Mouse (Mus musculus) limb, embryonic 15.5 days (tissue): Measurements from ENCODE around the gene Tcp11l2. TPM values are rescaled to one million over a fixed set of nuclear protein-coding genes. Genes with fewer than 3 reads are reported as not detected.
A peak's percentile ranks its signal among the peaks of the same experiment; 100 is the strongest.

Experiments used
- ATAC-seq: fragments of 200-750 bp; cut with Nextera tagmentation; 2 replicates; pipeline ENCODE4 v1.8.0; 2017; ENCODE audit warnings: low read depth, moderate TSS enrichment; ENCODE audit not compliant: insufficient number of reproducible peaks, low FRiP score, low TSS enrichment
- H3K27ac ChIP-seq: fragments of 300-500 bp; sonication (generic); 2 replicates; pipeline ENCODE4 v1.5.1; 2015; ENCODE audit warnings: moderate library complexity, mild to moderate bottlenecking, inconsistent platforms
- H3K27me3 ChIP-seq: fragments of 300-500 bp; sonication (generic); 2 replicates; pipeline ENCODE4 v1.6.1; 2015; ENCODE audit warnings: inconsistent platforms
- H3K36me3 ChIP-seq: fragments of 300-500 bp; sonication (generic); 2 replicates; pipeline ENCODE4 v1.6.1; 2015; ENCODE audit warnings: inconsistent platforms
- H3K4me1 ChIP-seq: fragments of 300-500 bp; sonication (generic); 2 replicates; pipeline ENCODE4 v1.6.1; 2015; ENCODE audit warnings: inconsistent platforms
- H3K4me2 ChIP-seq: fragments of 300-500 bp; sonication (generic); 2 replicates; pipeline ENCODE4 v1.6.1; 2015; ENCODE audit warnings: mild to moderate bottlenecking, inconsistent platforms
- H3K4me3 ChIP-seq: fragments of 300-500 bp; sonication (generic); 2 replicates; pipeline ENCODE4 v1.5.1; 2015; ENCODE audit warnings: mild to moderate bottlenecking, inconsistent platforms
- H3K9ac ChIP-seq: fragments of 300-500 bp; sonication (generic); 2 replicates; pipeline ENCODE4 v1.6.1; 2015; ENCODE audit warnings: inconsistent platforms
- H3K9me3 ChIP-seq: fragments of 300-500 bp; sonication (generic); 2 replicates; pipeline ENCODE4 v1.6.1; 2016; ENCODE audit warnings: inconsistent platforms
- WGBS: fragments of 180-500 bp; shearing (Covaris S2); methylation state at CpG from one replicate; pipeline ENCODE4 v1.1.7; 2015; 5-methylcytosine and 5-hydroxymethylcytosine counted together
- polyA plus RNA-seq: library from polyadenylated mRNA; unstranded; fragments of >200 nt; fragmentation: Nextera tagmentation; extraction: Ambion mirVana; gene quantifications from 2 replicates; pipeline ENCODE4 v1.2.1, GENCODE M21; 2015

The Tcp11l2 gene
- polyA plus RNA-seq, 1 experiment from 2014 or later = 25.0 TPM

DNA sequence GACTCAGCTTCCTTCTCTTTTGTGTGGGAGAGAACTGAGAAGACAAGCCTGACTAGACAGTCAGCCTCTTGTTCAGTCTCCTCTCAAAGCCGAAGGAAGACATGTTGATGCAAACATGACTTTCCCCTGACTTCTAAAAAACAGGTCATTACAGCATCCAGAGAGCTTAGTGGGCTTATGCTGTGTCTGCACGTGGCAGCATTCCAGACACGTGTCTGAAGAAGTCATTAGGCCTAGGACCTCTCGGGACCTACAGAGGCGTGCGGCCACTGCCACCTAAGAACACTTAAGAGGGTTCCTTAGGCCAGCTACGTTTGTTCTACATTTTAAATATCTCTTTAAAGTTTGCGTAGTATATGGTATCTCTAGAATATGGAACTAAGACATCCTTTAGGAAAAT lies 69.5 kb downstream of the Tcp11l2 start:
- Histone ChIP-seq H3K4me2 (no peak overlapping the region), H3K4me3 (no peak overlapping the region), H3K9ac (no peak overlapping the region), H3K36me3 (peaks cover 22% of the 10 kb centered on the region; the same call in 1 of the 2 replicates), H3K27me3 (no peaks in the 10 kb centered on the region), H3K4me1 (no peaks in the 10 kb centered on the region), H3K9me3 (no peaks in the 10 kb centered on the region), H3K27ac (no peak overlapping the region)
- ATAC-seq = no peak
- WGBS = 75% methylated on average over 8 of the region's 8 CpGs

GRCm38 (mm10) chr10:84646506-84647102 lies 70.2 kb downstream of the Tcp11l2 start:
- no peak for ATAC-seq
- peaks cover 20% of the 10 kb centered on the region; the same call in 1 of the 2 replicates for H3K36me3 ChIP-seq
- no peaks in the 10 kb centered on the region for H3K4me1 ChIP-seq
- H3K27ac ChIP-seq = no peak overlapping the region
- no peak overlapping the region for H3K4me2 ChIP-seq
- H3K4me3 ChIP-seq = no peak overlapping the region
- H3K9me3 ChIP-seq = no peaks in the 10 kb centered on the region
- no peak overlapping the region for H3K9ac ChIP-seq
- WGBS = 83% methylated on average over 12 of the region's 12 CpGs
- no peaks in the 10 kb centered on the region for H3K27me3 ChIP-seq

DNA sequence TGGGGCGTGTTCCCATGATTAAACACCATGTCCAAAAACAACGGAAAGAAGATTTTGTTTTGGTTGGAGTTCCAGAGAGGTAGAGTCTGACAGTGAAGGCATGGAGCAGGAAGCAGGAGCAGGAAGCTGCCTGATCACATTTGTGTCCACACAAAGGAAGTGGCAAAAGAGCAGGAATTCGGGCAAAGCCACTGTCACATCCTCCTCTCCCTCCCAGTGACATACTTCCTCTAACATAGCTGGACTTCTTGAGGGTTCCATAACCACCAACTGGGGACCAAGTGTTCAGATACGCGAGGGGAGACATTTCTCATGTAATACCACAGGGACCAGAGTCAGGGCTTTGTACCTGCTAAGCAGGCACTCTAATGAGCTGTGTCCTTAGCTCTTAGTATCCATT lies 70.8 kb downstream of the Tcp11l2 start:
- peaks cover 20% of the 10 kb centered on the region; the same call in 1 of the 2 replicates for H3K36me3 ChIP-seq
- H3K27ac ChIP-seq = no peak overlapping the region
- H3K9me3 ChIP-seq = no peaks in the 10 kb centered on the region
- no peak for ATAC-seq
- H3K9ac ChIP-seq = no peak overlapping the region
- 88% methylated on average over 5 of the region's 5 CpGs for WGBS
- no peak overlapping the region for H3K4me2 ChIP-seq
- H3K27me3 ChIP-seq = no peaks in the 10 kb centered on the region
- H3K4me1 ChIP-seq = no peaks in the 10 kb centered on the region
- H3K4me3 ChIP-seq = no peak overlapping the region

- Histone ChIP-seq H3K4me1 (no peaks in the 10 kb centered on the region), H3K36me3 (peaks cover 26% of the 10 kb centered on the region; the same call in 1 of the 2 replicates), H3K9me3 (no peaks in the 10 kb centered on the region), H3K27me3 (no peaks in the 10 kb centered on the region), H3K4me2 (no peak overlapping the region), H3K4me3 (no peak overlapping the region), H3K27ac (no peak overlapping the region), H3K9ac (no peak overlapping the region)
- 78% methylated on average over 4 of the region's 4 CpGs for WGBS
- no peak for ATAC-seq
Observed at GRCm38 (mm10) chr10:84648911-84649310, 72.5 kb downstream of the Tcp11l2 start.

- Histone ChIP-seq H3K9ac (no peak overlapping the region), H3K9me3 (no peaks in the 10 kb centered on the region), H3K36me3 (peaks cover 11% of the 10 kb centered on the region; the same call in 1 of the 2 replicates), H3K4me3 (no peak overlapping the region), H3K4me1 (peaks cover 3% of the 10 kb centered on the region; the same call in 1 of the 2 replicates), H3K27me3 (no peaks in the 10 kb centered on the region), H3K4me2 (no peak overlapping the region), H3K27ac (no peak overlapping the region)
- WGBS = 73% methylated on average over 4 of the region's 4 CpGs
- no peak for ATAC-seq
Observed at GRCm38 (mm10) chr10:84654029-84654428, 77.6 kb downstream of the Tcp11l2 start.

- WGBS = 85% methylated on average over 4 of the region's 4 CpGs
- ATAC-seq = no peak
- H3K9ac ChIP-seq = no peak overlapping the region
- no peak overlapping the region for H3K27ac ChIP-seq
- no peaks in the 10 kb centered on the region for H3K27me3 ChIP-seq
- no peak overlapping the region for H3K4me3 ChIP-seq
- H3K4me2 ChIP-seq = no peak overlapping the region
- peaks cover 11% of the 10 kb centered on the region; the same call in 1 of the 2 replicates for H3K36me3 ChIP-seq
- peaks cover 3% of the 10 kb centered on the region; the same call in 1 of the 2 replicates for H3K4me1 ChIP-seq
- no peaks in the 10 kb centered on the region for H3K9me3 ChIP-seq
Observed at GRCm38 (mm10) chr10:84654731-84655130, 78.3 kb downstream of the Tcp11l2 start.

GRCm38 (mm10) chr10:84656618-84657017 lies 80.2 kb downstream of the Tcp11l2 start:
- no peaks in the 10 kb centered on the region for H3K27me3 ChIP-seq
- ATAC-seq = no peak; the same call in 1 of the 2 replicates
- no peak overlapping the region for H3K4me2 ChIP-seq
- H3K27ac ChIP-seq = no peak overlapping the region
- 60% methylated on average over 4 of the region's 4 CpGs for WGBS
- no peak overlapping the region for H3K4me3 ChIP-seq
- no peaks in the 10 kb centered on the region for H3K9me3 ChIP-seq
- H3K9ac ChIP-seq = no peak overlapping the region
- peaks cover 3% of the 10 kb centered on the region; the same call in 1 of the 2 replicates for H3K4me1 ChIP-seq
- H3K36me3 ChIP-seq = peaks cover 22% of the 10 kb centered on the region; the same call in 1 of the 2 replicates

GRCm38 (mm10) chr10:84657437-84658087 lies 81.1 kb downstream of the Tcp11l2 start:
- no peak overlapping the region for H3K9ac ChIP-seq
- peak overlapping the region; percentile 24; the same call in 1 of the 2 replicates for H3K27ac ChIP-seq
- no peak overlapping the region for H3K4me2 ChIP-seq
- H3K4me3 ChIP-seq = no peak overlapping the region
- peaks cover 3% of the 10 kb centered on the region; the same call in 1 of the 2 replicates for H3K4me1 ChIP-seq
- no peak for ATAC-seq
- no peaks in the 10 kb centered on the region for H3K9me3 ChIP-seq
- 67% methylated on average over 6 of the region's 6 CpGs for WGBS
- H3K27me3 ChIP-seq = no peaks in the 10 kb centered on the region
- H3K36me3 ChIP-seq = peaks cover 25% of the 10 kb centered on the region; the same call in 1 of the 2 replicates

GRCm38 (mm10) chr10:84658088-84658848 lies 81.8 kb downstream of the Tcp11l2 start:
- H3K4me3 ChIP-seq = no peak overlapping the region
- no peaks in the 10 kb centered on the region for H3K9me3 ChIP-seq
- WGBS = 68% methylated on average over 18 of the region's 18 CpGs
- peaks cover 18% of the 10 kb centered on the region; the same call in 1 of the 2 replicates for H3K36me3 ChIP-seq
- H3K4me2 ChIP-seq = no peak overlapping the region
- no peak for ATAC-seq
- no peaks in the 10 kb centered on the region for H3K27me3 ChIP-seq
- no peak overlapping the region for H3K27ac ChIP-seq
- H3K4me1 ChIP-seq = peaks cover 3% of the 10 kb centered on the region; the same call in 1 of the 2 replicates
- no peak overlapping the region for H3K9ac ChIP-seq

GRCm38 (mm10) chr10:84659281-84659680 lies 82.9 kb downstream of the Tcp11l2 start:
- Histone ChIP-seq H3K4me1 (peaks cover 3% of the 10 kb centered on the region; the same call in 1 of the 2 replicates), H3K9ac (no peak overlapping the region), H3K9me3 (no peaks in the 10 kb centered on the region), H3K4me3 (no peak overlapping the region), H3K27ac (no peak overlapping the region), H3K4me2 (no peak overlapping the region), H3K36me3 (peaks cover 18% of the 10 kb centered on the region; the same call in 1 of the 2 replicates), H3K27me3 (no peaks in the 10 kb centered on the region)
- WGBS = 91% methylated on average over 3 of the region's 3 CpGs
- no peak for ATAC-seq

DNA sequence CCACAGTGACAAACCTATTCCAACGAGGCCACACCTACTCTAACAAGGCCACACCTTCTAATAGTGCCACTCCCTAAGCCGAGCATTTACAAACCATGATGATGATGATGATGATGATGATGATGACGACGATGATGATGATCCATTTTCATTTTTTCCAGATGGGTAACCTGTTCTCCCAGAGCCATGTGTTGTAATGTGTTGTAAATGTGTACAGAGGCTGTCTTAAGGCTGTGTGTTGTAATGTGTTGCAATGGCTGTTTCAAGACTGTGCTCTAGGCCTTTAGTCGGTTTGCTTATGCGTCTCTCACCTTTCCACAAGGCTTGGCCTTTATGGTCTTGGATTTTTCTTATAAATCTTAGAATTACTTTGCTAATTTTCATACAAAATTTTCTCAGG lies 85.7 kb downstream of the Tcp11l2 start:
- Histone ChIP-seq H3K4me1 (no peaks in the 10 kb centered on the region), H3K4me2 (no peak overlapping the region), H3K9me3 (no peaks in the 10 kb centered on the region), H3K27ac (no peak overlapping the region), H3K9ac (no peak overlapping the region), H3K27me3 (no peaks in the 10 kb centered on the region), H3K4me3 (no peak overlapping the region), H3K36me3 (peaks cover 21% of the 10 kb centered on the region; the same call in 1 of the 2 replicates)
- no peak for ATAC-seq
- WGBS = 95% methylated on average over 6 of the region's 6 CpGs
